Mouse (Mus musculus) ES-E14 (cell line): Measurements from ENCODE around the gene Bpgm. TPM values are rescaled to one million over a fixed set of nuclear protein-coding genes. Genes with fewer than 3 reads are reported as not detected.

Experiments
- DNase-seq: peaks from one replicate; pipeline ENCODE4 v3.0.0-alpha.2; 2013; ENCODE audit warnings: low read depth, low spot score
- H3K27ac ChIP-seq: 2 replicates; pipeline ENCODE4 v1.5.1; 2012; ENCODE audit warnings: low read depth, mild to moderate bottlenecking, low read length, moderate library complexity, mixed read lengths; ENCODE audit not compliant: poor library complexity, insufficient read depth, severe bottlenecking
- H3K36me3 ChIP-seq: 2 replicates; pipeline ENCODE4 v1.6.1; 2012; ENCODE audit warnings: mild to moderate bottlenecking, low read length, moderate library complexity, mixed read lengths; ENCODE audit not compliant: control insufficient read depth, poor library complexity, insufficient read depth, severe bottlenecking
- H3K4me1 ChIP-seq, 2 experiments: fragments of 150-350 bp in 1 of 2; sonication (generic) in 1 of 2; 2 replicates each; pipeline ENCODE4 v1.6.1; 2012; ENCODE audit warnings: low read length in 2 of 2, mild to moderate bottlenecking in 1 of 2, mixed read lengths in 1 of 2; ENCODE audit not compliant: control insufficient read depth in 2 of 2, insufficient read depth in 2 of 2, poor library complexity in 1 of 2
- H3K4me3 ChIP-seq, 2 experiments: fragments of 150-350 bp in 1 of 2; sonication (generic) in 1 of 2; 2 replicates each; pipeline ENCODE4 v1.5.1; 2012; ENCODE audit warnings: low read length in 2 of 2, low read depth in 1 of 2, mild to moderate bottlenecking in 1 of 2, mixed read lengths in 1 of 2; ENCODE audit not compliant: insufficient read depth in 1 of 2, poor library complexity in 1 of 2, severe bottlenecking in 1 of 2
- H3K9ac ChIP-seq: 2 replicates; pipeline ENCODE4 v1.6.1; 2012; ENCODE audit warnings: low read depth, mild to moderate bottlenecking, low read length, mixed read lengths; ENCODE audit not compliant: poor library complexity, insufficient read depth, severe bottlenecking
- H3K9me3 ChIP-seq: fragments of 150-350 bp; sonication (generic); 2 replicates; pipeline ENCODE4 v1.6.1; 2012; ENCODE audit warnings: low read depth, mild to moderate bottlenecking, low read length; ENCODE audit not compliant: control insufficient read depth, insufficient read depth
- CHD2 ChIP-seq: IDR thresholded peaks from 2 replicates; pipeline ENCODE4 v1.6.1; 2014; ENCODE audit warnings: mild to moderate bottlenecking, low read depth, low read length, inconsistent platforms
- HCFC1 ChIP-seq: IDR thresholded peaks from 2 replicates; pipeline ENCODE4 v1.6.1; 2012; ENCODE audit warnings: low read length, inconsistent platforms, borderline replicate concordance; ENCODE audit not compliant: insufficient read depth
- MAFK ChIP-seq: IDR thresholded peaks from 2 replicates; pipeline ENCODE4 v1.6.1; 2014; ENCODE audit warnings: mild to moderate bottlenecking, low read depth, low read length, inconsistent platforms; ENCODE audit not compliant: insufficient read depth
- ZC3H11A ChIP-seq: IDR thresholded peaks from 2 replicates; pipeline ENCODE4 v1.6.1; 2012; ENCODE audit warnings: low read depth, mild to moderate bottlenecking, inconsistent platforms, low read length, borderline replicate concordance
- ZNF384 ChIP-seq: IDR thresholded peaks from 2 replicates; pipeline ENCODE4 v1.6.1; 2012; ENCODE audit warnings: low read depth, low read length, inconsistent platforms
- in situ Hi-C, 2 experiments: fragments of 600-800 bp; cut with MboI; formaldehyde crosslinking; loops; one replicate each; pipeline ENCODE4 v1.15.1; 2025; ENCODE audit warnings: low sequenced_read_pairs in 2 of 2, inconsistent platforms in 1 of 2; ENCODE audit not compliant: unreplicated experiment in 2 of 2
- total RNA-seq: library from RNA; depleted of rRNA; stranded (reverse); fragments of 300-350 nt; gene quantifications from 2 replicates; pipeline ENCODE4 v1.2.3, GENCODE M21; 2012

The Bpgm gene
- total RNA-seq, 1 experiment: 17.6 TPM

GRCm38 (mm10) chr6:34486071-34486626 is 10.1 kb downstream of the Bpgm start:
- Histone ChIP-seq H3K4me3 (no peak overlapping the region), H3K36me3 (peaks cover 8% of the 10 kb centered on the region; the same call in 1 of the 2 replicates), H3K27ac (no peak overlapping the region), H3K9me3 (no peaks in the 10 kb centered on the region), H3K9ac (no peak overlapping the region), H3K4me1 (no peaks in the 10 kb centered on the region)
- DNase-seq: no peak
- in situ Hi-C loops: no loop called here
- TF ChIP-seq ZC3H11A: no peak
- no peak for TF ChIP-seq MAFK
- TF ChIP-seq CHD2: no peak
- no peak for TF ChIP-seq ZNF384
- no peak for TF ChIP-seq HCFC1

GRCm38 (mm10) chr6:34493327-34494095 is 17.5 kb downstream of the Bpgm start:
- Histone ChIP-seq H3K36me3 (peaks cover 4% of the 10 kb centered on the region; the same call in 1 of the 2 replicates), H3K9ac (no peak overlapping the region), H3K27ac (no peak overlapping the region; the same call in 1 of the 2 replicates), H3K9me3 (no peaks in the 10 kb centered on the region), H3K4me3 (no peak overlapping the region), H3K4me1 (0 out of 4 replicates have a peak, but pooled peaks cover 0 to 2% of the 10 kb centered on the region in 2 experiments)
- DNase-seq: no peak
- in situ Hi-C loops: no loop called here
- TF ChIP-seq CHD2: no peak
- no peak for TF ChIP-seq MAFK
- TF ChIP-seq HCFC1: no peak
- TF ChIP-seq ZNF384: no peak
- no peak for TF ChIP-seq ZC3H11A

GRCm38 (mm10) chr6:34495140-34495551 is 19.1 kb downstream of the Bpgm start:
- H3K27ac ChIP-seq: no peak overlapping the region
- no peak for TF ChIP-seq ZC3H11A
- no peak for TF ChIP-seq CHD2
- no peak for TF ChIP-seq ZNF384
- no peak for TF ChIP-seq MAFK
- TF ChIP-seq HCFC1: no peak

GRCm38 (mm10) chr6:34497991-34498625 is 22.1 kb downstream of the Bpgm start:
- H3K36me3 ChIP-seq: no peaks in the 10 kb centered on the region
- in situ Hi-C loops: no loop called here

More at GRCm38 (mm10) chr6:34495140-34495551, 19.1 kb downstream of the Bpgm start:
- H3K4me1 ChIP-seq: 0 out of 4 replicates have a peak, but pooled peaks cover 0 to 2% of the 10 kb centered on the region in 2 experiments
- no peak overlapping the region for H3K4me3 ChIP-seq
- peaks cover 2% of the 10 kb centered on the region; the same call in 1 of the 2 replicates for H3K36me3 ChIP-seq
- no peaks in the 10 kb centered on the region for H3K9me3 ChIP-seq
- H3K9ac ChIP-seq: no peak overlapping the region
- DNase-seq: no peak
- in situ Hi-C loops: no loop called here

More at GRCm38 (mm10) chr6:34497991-34498625, 22.1 kb downstream of the Bpgm start:
- no peak for DNase-seq
- Histone ChIP-seq H3K4me1 (0 out of 4 replicates have a peak, but pooled peaks cover 0 to 2% of the 10 kb centered on the region in 2 experiments), H3K27ac (no peak overlapping the region), H3K4me3 (no peak overlapping the region), H3K9me3 (no peaks in the 10 kb centered on the region), H3K9ac (no peak overlapping the region)
- TF ChIP-seq ZC3H11A (no peak), HCFC1 (no peak), ZNF384 (no peak), CHD2 (no peak), MAFK (no peak)
